Mouse (Mus musculus) heart, embryonic 10.5 days (tissue): ENCODE results near the gene Gpld1. TPM values are rescaled to one million over a fixed set of nuclear protein-coding genes. Genes with fewer than 3 reads are reported as not detected.
"Not testable (repeated sequence)": the region's sequence is repeated elsewhere in the genome, so short reads cannot be mapped to it uniquely, and the experiment has no call there.

Experiments used
- DNase-seq: peaks from one replicate; pipeline ENCODE4 v3.0.0-alpha.2; 2017; ENCODE audit warnings: low spot score
- H3K27ac ChIP-seq: fragments of 300-500 bp; sonication (generic); 2 replicates; pipeline ENCODE4 v1.5.1; 2016; ENCODE audit warnings: mild to moderate bottlenecking
- H3K27me3 ChIP-seq: fragments of 300-500 bp; sonication (generic); 2 replicates; pipeline ENCODE4 v1.6.1; 2016; ENCODE audit warnings: mild to moderate bottlenecking; ENCODE audit not compliant: poor library complexity, insufficient read depth, severe bottlenecking
- H3K36me3 ChIP-seq: fragments of 300-500 bp; sonication (generic); 2 replicates; pipeline ENCODE4 v1.6.1; 2016; ENCODE audit warnings: mild to moderate bottlenecking, moderate library complexity
- H3K4me1 ChIP-seq: fragments of 300-500 bp; sonication (generic); 2 replicates; pipeline ENCODE4 v1.6.1; 2016; ENCODE audit warnings: mild to moderate bottlenecking
- H3K4me3 ChIP-seq: fragments of 300-500 bp; sonication (generic); 2 replicates; pipeline ENCODE4 v1.5.1; 2016; ENCODE audit warnings: mild to moderate bottlenecking, moderate library complexity
- H3K9me3 ChIP-seq: fragments of 300-500 bp; sonication (generic); 2 replicates; pipeline ENCODE4 v1.6.1; 2016; ENCODE audit warnings: mild to moderate bottlenecking, moderate library complexity
- WGBS: fragments of 180-500 bp; shearing (Covaris S2); methylation state at CpG from one replicate; pipeline ENCODE4 v1.1.7; 2016; 5-methylcytosine and 5-hydroxymethylcytosine counted together
- polyA plus RNA-seq: library from polyadenylated mRNA; unstranded; fragments of >200 nt; fragmentation: Nextera tagmentation; extraction: Ambion mirVana; gene quantifications from 2 replicates; pipeline ENCODE4 v1.2.1, GENCODE M21; 2016

Gene Gpld1
- polyA plus RNA-seq, 1 experiment from 2014 or later = 0.33 TPM

DNA sequence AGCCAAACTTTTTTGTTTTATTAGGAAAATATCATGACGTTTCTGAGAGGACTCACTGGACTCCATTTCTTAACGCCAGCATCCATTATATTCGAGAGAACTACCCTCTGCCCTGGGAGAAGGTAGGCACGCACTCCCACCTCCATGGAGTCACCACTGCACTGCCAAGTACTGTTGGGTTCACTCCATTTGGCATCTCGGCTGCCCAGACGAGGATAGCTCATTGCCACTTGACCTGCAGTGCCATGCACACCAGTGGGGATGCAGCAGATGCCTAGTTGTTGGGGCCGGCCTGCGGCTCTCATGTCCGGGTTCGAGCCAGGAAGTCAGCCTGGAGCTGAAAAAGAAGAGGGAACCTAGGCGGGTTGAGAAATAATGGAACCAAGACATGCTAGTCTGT lies 12.1 kb downstream of the Gpld1 start:
- Histone ChIP-seq H3K27ac (no peak overlapping the region), H3K9me3 (no peaks in the 10 kb centered on the region), H3K27me3 (peaks cover 15% of the 10 kb centered on the region), H3K4me3 (no peak overlapping the region), H3K36me3 (no peaks in the 10 kb centered on the region), H3K4me1 (peaks cover 3% of the 10 kb centered on the region)
- 34% methylated on average over 11 of the region's 11 CpGs for WGBS
- no peak for DNase-seq

DNA sequence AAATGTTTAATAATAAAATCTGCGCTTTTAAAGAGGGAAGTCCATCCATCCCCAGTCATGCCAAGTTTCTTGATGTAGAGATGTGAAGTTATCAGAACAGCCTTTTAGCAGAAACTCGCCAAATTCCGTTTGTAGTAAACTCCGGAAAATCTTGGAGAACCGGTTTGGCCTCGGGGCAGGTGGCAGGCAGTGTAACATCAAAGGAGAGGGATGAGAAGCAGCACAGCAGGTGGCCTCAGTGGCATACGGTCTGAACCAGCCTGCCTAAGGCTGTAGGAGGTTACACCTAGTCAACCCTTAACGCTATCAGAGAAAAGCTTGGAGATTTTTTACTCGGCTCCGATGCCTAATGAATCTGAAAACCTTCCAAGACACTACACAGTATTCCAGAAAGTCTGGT lies 12.5 kb downstream of the Gpld1 start:
- WGBS = 7% methylated on average over 10 of the region's 10 CpGs
- no peaks in the 10 kb centered on the region for H3K36me3 ChIP-seq
- peaks cover 3% of the 10 kb centered on the region for H3K4me1 ChIP-seq
- H3K27me3 ChIP-seq = peaks cover 15% of the 10 kb centered on the region
- no peak overlapping the region for H3K27ac ChIP-seq
- DNase-seq = no peak
- H3K4me3 ChIP-seq = no peak overlapping the region
- no peaks in the 10 kb centered on the region for H3K9me3 ChIP-seq

GRCm38 (mm10) chr13:24958671-24959070 lies 15.7 kb downstream of the Gpld1 start:
- no peak overlapping the region for H3K27ac ChIP-seq
- H3K27me3 ChIP-seq = peaks cover 21% of the 10 kb centered on the region
- WGBS = 87% methylated on average over 11 of the region's 11 CpGs

GRCm38 (mm10) chr13:24960084-24960483 lies 17.1 kb downstream of the Gpld1 start:
- WGBS = 81% methylated on average over 3 of the region's 3 CpGs

More at GRCm38 (mm10) chr13:24958671-24959070, 15.7 kb downstream of the Gpld1 start:
- Histone ChIP-seq H3K36me3 (no peaks in the 10 kb centered on the region), H3K4me1 (no peaks in the 10 kb centered on the region), H3K4me3 (no peak overlapping the region), H3K9me3 (no peaks in the 10 kb centered on the region)
- DNase-seq = no peak

DNA sequence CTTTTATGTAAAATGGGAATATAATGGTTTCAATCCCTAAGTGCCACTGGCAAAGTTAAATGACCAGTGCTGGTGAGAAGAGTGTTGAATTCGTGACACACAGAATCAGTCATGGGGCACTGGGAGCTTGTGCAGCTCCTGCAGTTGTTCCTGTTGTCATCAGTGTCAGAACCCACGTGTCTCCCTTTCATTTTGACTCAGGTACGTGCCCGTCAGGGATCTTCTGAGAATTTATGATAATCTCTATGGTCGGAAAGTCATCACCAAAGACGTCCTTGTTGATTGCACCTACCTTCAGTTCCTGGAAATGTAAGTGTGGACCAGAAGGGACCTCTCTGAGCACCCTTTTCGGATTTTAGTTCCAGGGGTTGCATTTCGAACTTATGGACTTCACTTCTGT lies 19.2 kb downstream of the Gpld1 start:
- no peak for DNase-seq
- 77% methylated on average over 8 of the region's 8 CpGs for WGBS
- no peaks in the 10 kb centered on the region for H3K9me3 ChIP-seq

More at GRCm38 (mm10) chr13:24960084-24960483, 17.1 kb downstream of the Gpld1 start:
- Histone ChIP-seq H3K4me3 (no peak overlapping the region), H3K27me3 (peaks cover 17% of the 10 kb centered on the region), H3K36me3 (no peaks in the 10 kb centered on the region), H3K4me1 (0 out of 2 replicates have a peak, but pooled peaks cover 2% of the 10 kb centered on the region), H3K9me3 (no peaks in the 10 kb centered on the region), H3K27ac (no peak overlapping the region)
- DNase-seq = no peak

GRCm38 (mm10) chr13:24965130-24965845 lies 22.3 kb downstream of the Gpld1 start:
- Histone ChIP-seq H3K4me1 (peaks cover 8% of the 10 kb centered on the region; the same call in 1 of the 2 replicates), H3K27me3 (peaks cover 16% of the 10 kb centered on the region; the same call in 1 of the 2 replicates), H3K4me3 (peak overlapping the region; percentile 51), H3K9me3 (no peaks in the 10 kb centered on the region), H3K36me3 (no peaks in the 10 kb centered on the region), H3K27ac (no peak overlapping the region)
- 17% methylated on average over 15 of the region's 15 CpGs for WGBS
- no peak for DNase-seq

More for the DNA sequence above, 19.2 kb downstream of the Gpld1 start:
- peaks cover 16% of the 10 kb centered on the region; the same call in 1 of the 2 replicates for H3K27me3 ChIP-seq
- H3K36me3 ChIP-seq = no peaks in the 10 kb centered on the region
- H3K4me3 ChIP-seq = no peak overlapping the region
- H3K27ac ChIP-seq = no peak overlapping the region
- peaks cover 8% of the 10 kb centered on the region; the same call in 1 of the 2 replicates for H3K4me1 ChIP-seq

DNA sequence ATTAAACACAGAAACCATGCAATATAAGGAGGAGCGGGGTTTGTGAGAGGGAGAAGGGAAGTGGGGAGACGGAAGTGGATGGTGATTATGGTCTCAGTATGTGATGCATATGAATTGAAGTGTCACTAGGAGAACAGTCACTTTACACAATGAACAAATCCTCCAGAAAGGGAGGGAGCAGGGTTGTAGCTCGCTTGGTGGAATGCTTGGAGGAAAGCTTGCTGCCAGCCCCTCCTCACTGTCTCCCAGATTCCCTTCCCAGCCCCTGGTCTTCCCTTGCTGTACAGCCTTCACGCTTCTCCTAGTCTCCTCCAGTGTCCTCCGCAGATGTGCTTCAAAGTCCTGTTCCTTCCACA lies 22.9 kb downstream of the Gpld1 start:
- Histone ChIP-seq H3K4me1 (peaks cover 8% of the 10 kb centered on the region; the same call in 1 of the 2 replicates), H3K36me3 (no peaks in the 10 kb centered on the region), H3K9me3 (no peaks in the 10 kb centered on the region), H3K4me3 (peak overlapping the region; percentile 51), H3K27ac (no peak overlapping the region), H3K27me3 (peaks cover 16% of the 10 kb centered on the region; the same call in 1 of the 2 replicates)
- WGBS = 36% methylated on average over 5 of the region's 5 CpGs
- no peak for DNase-seq

GRCm38 (mm10) chr13:24971776-24972175 lies 28.8 kb downstream of the Gpld1 start:
- H3K4me3 ChIP-seq, H3K9me3 ChIP-seq, H3K27ac ChIP-seq, H3K27me3 ChIP-seq, H3K36me3 ChIP-seq, H3K4me1 ChIP-seq, DNase-seq: not testable (repeated sequence)
- 77% methylated on average over 3 of the region's 3 CpGs for WGBS

- no peaks in the 10 kb centered on the region for H3K36me3 ChIP-seq
- WGBS = 69% methylated on average over 4 of the region's 4 CpGs
Observed at GRCm38 (mm10) chr13:24976384-24976783, 33.4 kb downstream of the Gpld1 start.

DNA sequence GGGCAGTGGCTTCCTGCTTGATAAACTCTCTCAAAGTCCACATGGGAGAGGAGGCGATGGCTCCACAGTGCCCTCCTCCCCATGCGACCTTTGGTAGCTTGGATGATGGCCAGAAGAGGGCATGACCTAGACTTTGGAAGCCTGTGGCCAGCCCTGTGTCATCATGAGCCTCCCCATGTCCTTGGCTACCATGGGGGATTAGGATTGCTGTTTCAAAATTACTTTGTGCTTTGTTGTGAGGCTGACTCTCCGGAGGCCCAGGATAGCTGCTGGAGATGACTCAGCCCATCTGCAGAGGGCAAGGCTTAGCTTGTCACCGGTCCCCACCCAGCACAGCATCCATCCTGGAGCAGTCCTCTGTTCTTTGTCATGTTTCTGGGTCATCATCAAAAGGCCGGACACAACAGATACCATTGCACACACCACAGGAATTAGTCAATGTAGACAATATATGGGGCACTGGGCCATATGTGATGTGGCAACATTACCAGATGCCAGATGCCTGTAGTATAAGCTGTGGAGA lies 34.9 kb downstream of the Gpld1 start:
- WGBS = 84% methylated on average over 5 of the region's 5 CpGs
- Histone ChIP-seq H3K27ac (no peak overlapping the region), H3K4me1 (peaks cover 5% of the 10 kb centered on the region), H3K36me3 (no peaks in the 10 kb centered on the region), H3K27me3 (no peaks in the 10 kb centered on the region), H3K4me3 (no peak overlapping the region), H3K9me3 (no peaks in the 10 kb centered on the region)
- no peak for DNase-seq

More at GRCm38 (mm10) chr13:24976384-24976783, 33.4 kb downstream of the Gpld1 start:
- Histone ChIP-seq H3K4me1 (no peaks in the 10 kb centered on the region), H3K4me3 (no peak overlapping the region), H3K9me3 (no peaks in the 10 kb centered on the region), H3K27me3 (no peaks in the 10 kb centered on the region), H3K27ac (no peak overlapping the region)
- no peak for DNase-seq

GRCm38 (mm10) chr13:24981031-24981430 lies 38.1 kb downstream of the Gpld1 start:
- Histone ChIP-seq H3K36me3 (no peaks in the 10 kb centered on the region), H3K4me1 (peaks cover 5% of the 10 kb centered on the region), H3K27ac (no peak overlapping the region), H3K4me3 (no peak overlapping the region), H3K27me3 (no peaks in the 10 kb centered on the region), H3K9me3 (no peaks in the 10 kb centered on the region)
- 89% methylated on average over 6 of the region's 6 CpGs for WGBS
- no peak for DNase-seq

DNA sequence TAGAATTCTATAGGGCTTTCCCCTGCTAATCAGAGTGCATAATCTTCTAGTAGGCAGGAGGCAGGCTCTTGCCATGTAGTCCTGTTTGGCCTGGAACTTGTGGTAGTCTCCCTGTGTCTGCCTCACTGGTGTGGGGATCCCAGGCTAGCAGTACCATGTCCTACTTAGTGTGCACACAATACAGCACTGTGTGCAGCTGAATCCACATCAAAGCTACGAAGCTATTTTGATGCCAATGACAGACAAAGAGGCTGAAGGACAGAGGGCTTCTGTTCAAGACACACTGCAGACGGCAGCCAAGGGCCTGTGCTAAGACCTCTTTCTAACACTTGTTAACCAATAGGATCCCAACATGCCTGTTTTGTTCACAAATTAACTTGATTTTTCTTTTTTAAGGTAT lies 42.5 kb downstream of the Gpld1 start:
- Histone ChIP-seq H3K36me3 (peaks cover 9% of the 10 kb centered on the region; the same call in 1 of the 2 replicates), H3K27ac (no peak overlapping the region), H3K4me3 (no peak overlapping the region), H3K27me3 (no peaks in the 10 kb centered on the region), H3K9me3 (no peaks in the 10 kb centered on the region), H3K4me1 (peaks cover 5% of the 10 kb centered on the region)
- no peak for DNase-seq
- WGBS = 62% methylated on average over 2 of the region's 2 CpGs

GRCm38 (mm10) chr13:24988391-24988790 lies 45.4 kb downstream of the Gpld1 start:
- H3K27me3 ChIP-seq = no peaks in the 10 kb centered on the region
- no peaks in the 10 kb centered on the region for H3K4me1 ChIP-seq
- H3K27ac ChIP-seq = no peak overlapping the region
- H3K4me3 ChIP-seq = no peak overlapping the region
- no peak for DNase-seq
- H3K9me3 ChIP-seq = no peaks in the 10 kb centered on the region
- H3K36me3 ChIP-seq = peaks cover 29% of the 10 kb centered on the region
- 31% methylated on average over 7 of the region's 7 CpGs for WGBS
